Mouse (Mus musculus) heart, embryonic 12.5 days (tissue): ENCODE data around the gene Rdh12. TPM values are rescaled to one million over a fixed set of nuclear protein-coding genes. Genes with fewer than 3 reads are reported as not detected.

Experiments used
- ATAC-seq: fragments of 200-750 bp; cut with Nextera tagmentation; 2 replicates; pipeline ENCODE4 v1.8.0; 2017; ENCODE audit warnings: moderate TSS enrichment, moderate library complexity; ENCODE audit not compliant: insufficient number of reproducible peaks, low FRiP score
- H3K27ac ChIP-seq: fragments of 300-500 bp; sonication (generic); 2 replicates; pipeline ENCODE4 v1.5.1; 2016; ENCODE audit warnings: mild to moderate bottlenecking, moderate library complexity; ENCODE audit not compliant: poor library complexity, severe bottlenecking
- H3K27me3 ChIP-seq: fragments of 300-500 bp; sonication (generic); replicated peaks from 2 replicates; pipeline ENCODE4 v1.6.1; 2016; ENCODE audit warnings: mild to moderate bottlenecking, moderate library complexity
- H3K36me3 ChIP-seq: fragments of 300-500 bp; sonication (generic); 2 replicates; pipeline ENCODE4 v1.6.1; 2016; ENCODE audit warnings: mild to moderate bottlenecking, moderate library complexity
- H3K4me1 ChIP-seq: fragments of 300-500 bp; sonication (generic); replicated peaks from 2 replicates; pipeline ENCODE4 v1.6.1; 2016; ENCODE audit warnings: mild to moderate bottlenecking
- H3K4me2 ChIP-seq: fragments of 300-500 bp; sonication (generic); 2 replicates; pipeline ENCODE4 v1.6.1; 2016; ENCODE audit warnings: mild to moderate bottlenecking, moderate library complexity
- H3K4me3 ChIP-seq: fragments of 300-500 bp; sonication (generic); 2 replicates; pipeline ENCODE4 v1.5.1; 2016; ENCODE audit warnings: mild to moderate bottlenecking
- H3K9ac ChIP-seq: fragments of 300-500 bp; sonication (generic); 2 replicates; pipeline ENCODE4 v1.6.1; 2016; ENCODE audit warnings: mild to moderate bottlenecking, moderate library complexity
- H3K9me3 ChIP-seq: fragments of 300-500 bp; sonication (generic); replicated peaks from 2 replicates; pipeline ENCODE4 v1.6.1; 2016; ENCODE audit warnings: mild to moderate bottlenecking, moderate library complexity
- WGBS: fragments of 180-500 bp; shearing (Covaris S2); methylation state at CpG from one replicate; pipeline ENCODE4 v1.1.7; 2016; 5-methylcytosine and 5-hydroxymethylcytosine counted together
- polyA plus RNA-seq: library from polyadenylated mRNA; unstranded; fragments of >200 nt; fragmentation: Nextera tagmentation; extraction: Ambion mirVana; gene quantifications from 2 replicates; pipeline ENCODE4 v1.2.1, GENCODE M21; 2016

Gene Rdh12
- polyA plus RNA-seq, 1 experiment from 2014 or later, result 0.87 TPM

GRCm38 (mm10) chr12:79191701-79192100 is 17.0 kb upstream of the Rdh12 start:
- H3K9me3 ChIP-seq, result no peaks in the 10 kb centered on the region
- peak overlapping the region; percentile 80 for H3K9ac ChIP-seq
- no peaks in the 10 kb centered on the region for H3K27me3 ChIP-seq
- peaks cover 18% of the 10 kb centered on the region for H3K36me3 ChIP-seq
- H3K4me3 ChIP-seq, result peak overlapping the region; percentile 79
- H3K27ac ChIP-seq, result peak overlapping the region; percentile 56
- H3K4me1 ChIP-seq, result peaks cover 12% of the 10 kb centered on the region
- 6% methylated on average over 14 of the region's 14 CpGs for WGBS
- H3K4me2 ChIP-seq, result peak overlapping the region; percentile 94
- ATAC-seq, result peak; percentile 85

GRCm38 (mm10) chr12:79192193-79192592 is 16.5 kb upstream of the Rdh12 start, which contains the start of gene Rdh11:
TSS of gene Rdh11 (minus strand) at chr12:79192293.
- Histone ChIP-seq H3K27me3 (no peaks in the 10 kb centered on the region), H3K9ac (peak within 1 kb of the TSS; percentile 80), H3K4me1 (peaks cover 12% of the 10 kb centered on the region), H3K27ac (peak within 1 kb of the TSS; percentile 56), H3K36me3 (peaks cover 13% of the 10 kb centered on the region), H3K9me3 (no peaks in the 10 kb centered on the region), H3K4me2 (peak within 1 kb of the TSS; percentile 94), H3K4me3 (peak within 1 kb of the TSS; percentile 79)
- WGBS, result 57% methylated on average over 6 of the region's 6 CpGs
- no peak for ATAC-seq

- Histone ChIP-seq H3K27ac (no peak overlapping the region), H3K4me3 (no peak overlapping the region), H3K36me3 (peaks cover under 1% of the 10 kb centered on the region; the same call in 1 of the 2 replicates), H3K27me3 (no peaks in the 10 kb centered on the region), H3K9me3 (no peaks in the 10 kb centered on the region), H3K9ac (no peak overlapping the region), H3K4me2 (no peak overlapping the region), H3K4me1 (peaks cover 12% of the 10 kb centered on the region)
- no peak for ATAC-seq
- 4% methylated on average over 3 of the region's 3 CpGs for WGBS
Measured at GRCm38 (mm10) chr12:79193441-79193840, 15.3 kb upstream of the Rdh12 start.

- H3K36me3 ChIP-seq, result no peaks in the 10 kb centered on the region
- H3K9me3 ChIP-seq, result no peaks in the 10 kb centered on the region
- ATAC-seq, result no peak
- H3K4me3 ChIP-seq, result no peak overlapping the region
- no peak overlapping the region for H3K4me2 ChIP-seq
- 75% methylated on average over 5 of the region's 5 CpGs for WGBS
- H3K27ac ChIP-seq, result no peak overlapping the region
- H3K4me1 ChIP-seq, result no peaks in the 10 kb centered on the region
- no peak overlapping the region for H3K9ac ChIP-seq
- no peaks in the 10 kb centered on the region for H3K27me3 ChIP-seq
Measured at GRCm38 (mm10) chr12:79197105-79197504, 11.6 kb upstream of the Rdh12 start.

- no peaks in the 10 kb centered on the region for H3K36me3 ChIP-seq
- no peaks in the 10 kb centered on the region for H3K27me3 ChIP-seq
Measured at GRCm38 (mm10) chr12:79201882-79202281, 6.8 kb upstream of the Rdh12 start.

GRCm38 (mm10) chr12:79211447-79211846 is 2.7 kb downstream of the Rdh12 start:
- H3K27ac ChIP-seq, result no peak overlapping the region
- H3K4me2 ChIP-seq, result no peak overlapping the region
- H3K27me3 ChIP-seq, result no peaks in the 10 kb centered on the region; the same call in none of the 2 replicates
- no peak for ATAC-seq
- H3K36me3 ChIP-seq, result no peaks in the 10 kb centered on the region
- no peak overlapping the region for H3K9ac ChIP-seq
- H3K4me3 ChIP-seq, result no peak overlapping the region
- H3K4me1 ChIP-seq, result peaks cover 4% of the 10 kb centered on the region; the same call in 1 of the 2 replicates
- H3K9me3 ChIP-seq, result no peaks in the 10 kb centered on the region
- 84% methylated on average over 8 of the region's 8 CpGs for WGBS

More at GRCm38 (mm10) chr12:79201882-79202281, 6.8 kb upstream of the Rdh12 start:
- Histone ChIP-seq H3K9ac (no peak overlapping the region), H3K4me2 (no peak overlapping the region), H3K4me1 (no peaks in the 10 kb centered on the region), H3K9me3 (no peaks in the 10 kb centered on the region), H3K27ac (no peak overlapping the region), H3K4me3 (no peak overlapping the region)
- ATAC-seq, result no peak
- WGBS, result 49% methylated on average over 3 of the region's 3 CpGs

GRCm38 (mm10) chr12:79217511-79217910 is 8.8 kb downstream of the Rdh12 start:
- Histone ChIP-seq H3K27me3 (no peaks in the 10 kb centered on the region; the same call in 1 of the 2 replicates), H3K4me1 (no peaks in the 10 kb centered on the region), H3K9me3 (no peaks in the 10 kb centered on the region), H3K27ac (no peak overlapping the region), H3K4me2 (no peak overlapping the region), H3K36me3 (no peaks in the 10 kb centered on the region), H3K4me3 (no peak overlapping the region), H3K9ac (no peak overlapping the region)
- WGBS, result 63% methylated on average over 5 of the region's 5 CpGs
- no peak for ATAC-seq

- no peak overlapping the region for H3K9ac ChIP-seq
- H3K27me3 ChIP-seq, result no peaks in the 10 kb centered on the region
- H3K36me3 ChIP-seq, result peaks cover 74% of the 10 kb centered on the region
- H3K4me2 ChIP-seq, result no peak overlapping the region
- no peak for ATAC-seq
- H3K4me3 ChIP-seq, result no peak overlapping the region
- no peaks in the 10 kb centered on the region for H3K4me1 ChIP-seq
- WGBS, result 83% methylated on average over 11 of the region's 11 CpGs
- no peaks in the 10 kb centered on the region for H3K9me3 ChIP-seq
- no peak overlapping the region for H3K27ac ChIP-seq
Measured at GRCm38 (mm10) chr12:79235485-79236080, 26.9 kb downstream of the Rdh12 start.

GRCm38 (mm10) chr12:79241985-79242384 is 33.3 kb downstream of the Rdh12 start:
- 92% methylated on average over 2 of the region's 2 CpGs for WGBS
- no peak for ATAC-seq
- no peaks in the 10 kb centered on the region for H3K4me1 ChIP-seq
- peaks cover 92% of the 10 kb centered on the region for H3K36me3 ChIP-seq
- H3K27ac ChIP-seq, result no peak overlapping the region
- no peaks in the 10 kb centered on the region for H3K9me3 ChIP-seq
- no peak overlapping the region for H3K9ac ChIP-seq
- no peak overlapping the region for H3K4me3 ChIP-seq
- no peak overlapping the region for H3K4me2 ChIP-seq
- no peaks in the 10 kb centered on the region for H3K27me3 ChIP-seq

GRCm38 (mm10) chr12:79242921-79243320 is 34.2 kb downstream of the Rdh12 start:
- H3K27ac ChIP-seq, result no peak overlapping the region
- no peaks in the 10 kb centered on the region for H3K4me1 ChIP-seq
- H3K4me3 ChIP-seq, result no peak overlapping the region
- peaks cover 90% of the 10 kb centered on the region for H3K36me3 ChIP-seq
- no peaks in the 10 kb centered on the region for H3K27me3 ChIP-seq
- H3K9me3 ChIP-seq, result no peaks in the 10 kb centered on the region
- no peak overlapping the region for H3K9ac ChIP-seq
- H3K4me2 ChIP-seq, result no peak overlapping the region
- WGBS, result 51% methylated on average over 6 of the region's 6 CpGs
- no peak for ATAC-seq

- no peaks in the 10 kb centered on the region for H3K4me1 ChIP-seq
- no peak for ATAC-seq
Measured at GRCm38 (mm10) chr12:79248110-79248509, 39.4 kb downstream of the Rdh12 start.

More at GRCm38 (mm10) chr12:79248110-79248509, 39.4 kb downstream of the Rdh12 start:
- Histone ChIP-seq H3K27me3 (no peaks in the 10 kb centered on the region), H3K9me3 (no peaks in the 10 kb centered on the region), H3K9ac (no peak overlapping the region), H3K4me2 (no peak overlapping the region), H3K36me3 (peaks cover 94% of the 10 kb centered on the region), H3K4me3 (no peak overlapping the region), H3K27ac (no peak overlapping the region)
- WGBS, result 78% methylated on average over 3 of the region's 3 CpGs
